Mouse (Mus musculus) brain, embryonic 14.5 days (tissue): ENCODE measurements around the gene Drosha.

Experiments used
- CTCF ChIP-seq: fragments of 200-500 bp; IDR thresholded peaks from 2 replicates; pipeline ENCODE4 v1.5.1; 2012; ENCODE audit warnings: inconsistent platforms, mild to moderate bottlenecking, moderate library complexity, borderline replicate concordance; ENCODE audit not compliant: insufficient read depth, insufficient read length; ENCODE audit errors: extremely low read depth
- POLR2A ChIP-seq: fragments of 200-500 bp; IDR thresholded peaks from 2 replicates; pipeline ENCODE4 v1.6.1; 2012; ENCODE audit warnings: mild to moderate bottlenecking, inconsistent platforms, borderline replicate concordance; ENCODE audit not compliant: poor library complexity, insufficient read depth, insufficient read length, severe bottlenecking; ENCODE audit errors: extremely low read depth

- no peak for TF ChIP-seq CTCF
- no peak for TF ChIP-seq POLR2A
Observed at GRCm38 (mm10) chr15:12885361-12885760, 60.7 kb downstream of the Drosha start.
